Mouse (Mus musculus) forebrain, embryonic 16.5 days (tissue): ENCODE results near the gene Csf1. TPM values are rescaled to one million over a fixed set of nuclear protein-coding genes. Genes with fewer than 3 reads are reported as not detected.
"Not testable (repeated sequence)": the region's sequence is repeated elsewhere in the genome, so short reads cannot be mapped to it uniquely, and the experiment has no call there.

ENCODE experiments used
- ATAC-seq: fragments of 200-750 bp; cut with Nextera tagmentation; 2 replicates; pipeline ENCODE4 v1.8.0; 2017; ENCODE audit warnings: mild to moderate bottlenecking, moderate library complexity
- H3K27ac ChIP-seq: fragments of 300-500 bp; sonication (generic); 2 replicates; pipeline ENCODE4 v1.5.1; 2014; ENCODE audit warnings: low read length, control low read depth
- H3K27me3 ChIP-seq: fragments of 300-500 bp; sonication (generic); replicated peaks from 2 replicates; pipeline ENCODE4 v1.6.1; 2014; ENCODE audit warnings: low read length; ENCODE audit not compliant: control insufficient read depth, insufficient read depth
- H3K36me3 ChIP-seq: fragments of 300-500 bp; sonication (generic); 2 replicates; pipeline ENCODE4 v1.6.1; 2014; ENCODE audit not compliant: control insufficient read depth, insufficient read depth
- H3K4me1 ChIP-seq: fragments of 300-500 bp; sonication (generic); replicated peaks from 2 replicates; pipeline ENCODE4 v1.6.1; 2014; ENCODE audit warnings: low read length; ENCODE audit not compliant: control insufficient read depth, insufficient read depth
- H3K4me2 ChIP-seq: fragments of 300-500 bp; sonication (generic); 2 replicates; pipeline ENCODE4 v1.6.1; 2014; ENCODE audit warnings: mild to moderate bottlenecking, low read length, control low read depth
- H3K4me3 ChIP-seq: fragments of 300-500 bp; sonication (generic); replicated peaks from 2 replicates; pipeline ENCODE4 v1.5.1; 2014; ENCODE audit warnings: mild to moderate bottlenecking, low read length, control low read depth
- H3K9ac ChIP-seq: fragments of 300-500 bp; sonication (generic); replicated peaks from 2 replicates; pipeline ENCODE4 v1.6.1; 2014; ENCODE audit warnings: low read depth, low read length, control low read depth
- H3K9me3 ChIP-seq: fragments of 300-500 bp; sonication (generic); 2 replicates; pipeline ENCODE4 v1.6.1; 2016; ENCODE audit warnings: low read length; ENCODE audit not compliant: control insufficient read depth
- WGBS: fragments of 180-500 bp; shearing (Covaris S2); extraction: QIAGEN DNeasy Blood & Tissue Kit; methylation state at CpG from one replicate; pipeline ENCODE4 v1.1.7; 2014; 5-methylcytosine and 5-hydroxymethylcytosine counted together
- polyA plus RNA-seq: library from polyadenylated mRNA; unstranded; fragments of >200 nt; fragmentation: Nextera tagmentation; extraction: Ambion mirVana; gene quantifications from 2 replicates; pipeline ENCODE4 v1.2.1, GENCODE M21; 2015

Csf1 gene
- polyA plus RNA-seq, 1 experiment from 2014 or later = 7.3 TPM

GRCm38 (mm10) chr3:107743107-107743506 lies 17.2 kb downstream of the Csf1 start:
- Histone ChIP-seq H3K9ac (no peak overlapping the region), H3K27ac (no peak overlapping the region), H3K9me3 (no peaks in the 10 kb centered on the region), H3K36me3 (no peaks in the 10 kb centered on the region; the same call in 1 of the 2 replicates), H3K4me1 (peaks cover 22% of the 10 kb centered on the region), H3K27me3 (no peaks in the 10 kb centered on the region), H3K4me2 (no peak overlapping the region), H3K4me3 (no peak overlapping the region)
- ATAC-seq = no peak
- WGBS = 56% methylated on average over 3 of the region's 3 CpGs

- Histone ChIP-seq H3K36me3 (no peaks in the 10 kb centered on the region; the same call in 1 of the 2 replicates), H3K9ac (no peak overlapping the region), H3K27me3 (no peaks in the 10 kb centered on the region), H3K4me1 (peaks cover 22% of the 10 kb centered on the region), H3K27ac (peak overlapping the region; percentile 6; the same call in 1 of the 2 replicates), H3K4me3 (no peak overlapping the region), H3K9me3 (no peaks in the 10 kb centered on the region), H3K4me2 (no peak overlapping the region)
- no peak for ATAC-seq
- WGBS = 90% methylated on average over 10 of the region's 10 CpGs
Observed at GRCm38 (mm10) chr3:107742071-107742710, 18.1 kb downstream of the Csf1 start.

DNA sequence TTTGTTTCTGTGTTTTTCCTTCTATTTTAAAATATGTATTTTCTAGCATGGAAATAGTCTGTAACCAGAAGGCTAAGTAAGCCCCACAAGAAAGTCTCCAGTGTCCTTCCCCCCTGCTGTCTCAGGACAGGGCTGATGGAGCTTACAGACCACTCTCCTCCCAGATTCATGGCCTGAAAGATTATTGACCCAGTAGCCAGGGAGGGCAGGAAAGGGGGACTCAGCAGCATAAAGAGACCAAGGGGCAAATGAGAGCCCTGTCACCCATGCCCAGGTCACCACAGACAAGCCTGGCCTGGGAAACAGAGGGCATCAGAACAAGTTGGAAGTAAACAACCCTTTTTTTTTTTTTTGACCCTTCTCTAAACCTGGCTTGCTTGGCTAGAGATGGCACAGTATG lies 18.9 kb downstream of the Csf1 start:
- no peak overlapping the region for H3K9ac ChIP-seq
- no peaks in the 10 kb centered on the region for H3K9me3 ChIP-seq
- no peak overlapping the region for H3K4me2 ChIP-seq
- H3K27me3 ChIP-seq = no peaks in the 10 kb centered on the region
- H3K27ac ChIP-seq = peak overlapping the region; percentile 52; the same call in 1 of the 2 replicates
- H3K36me3 ChIP-seq = no peaks in the 10 kb centered on the region; the same call in 1 of the 2 replicates
- ATAC-seq = no peak
- no peak overlapping the region for H3K4me3 ChIP-seq
- H3K4me1 ChIP-seq = peaks cover 22% of the 10 kb centered on the region

- Histone ChIP-seq H3K9ac (no peak overlapping the region; the same call in 1 of the 2 replicates), H3K27me3 (no peaks in the 10 kb centered on the region), H3K4me1 (peaks cover 22% of the 10 kb centered on the region), H3K36me3 (no peaks in the 10 kb centered on the region), H3K27ac (peak overlapping the region; percentile 52; the same call in 1 of the 2 replicates), H3K4me3 (no peak overlapping the region), H3K4me2 (no peak overlapping the region), H3K9me3 (no peaks in the 10 kb centered on the region)
- peak; percentile 88 for ATAC-seq
- WGBS = 4% methylated on average over 6 of the region's 6 CpGs
Observed at GRCm38 (mm10) chr3:107740578-107741207, 19.6 kb downstream of the Csf1 start.

DNA sequence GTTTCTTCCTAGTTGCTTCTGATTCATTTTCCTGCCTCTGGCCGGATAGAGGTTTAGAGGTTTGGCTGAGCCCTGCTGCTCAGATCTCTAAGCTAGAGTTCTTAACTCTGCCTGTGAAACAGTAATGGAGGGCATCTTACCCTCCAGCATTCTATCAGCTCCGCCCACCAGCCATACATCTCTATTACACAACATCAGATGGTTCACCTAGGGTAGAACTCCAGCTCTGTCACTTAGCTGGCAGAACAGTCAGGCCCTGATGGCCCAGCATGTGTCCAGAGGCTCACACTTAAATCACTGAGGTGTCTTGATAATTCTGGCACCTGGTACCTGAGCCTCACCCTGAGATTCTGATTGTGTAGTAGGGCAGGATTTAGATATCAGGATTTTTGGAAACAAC lies 20.3 kb downstream of the Csf1 start:
- no peak for ATAC-seq
- Histone ChIP-seq H3K4me1 (peaks cover 22% of the 10 kb centered on the region), H3K36me3 (no peaks in the 10 kb centered on the region), H3K27ac (no peak overlapping the region), H3K4me3 (no peak overlapping the region), H3K9ac (no peak overlapping the region), H3K9me3 (no peaks in the 10 kb centered on the region), H3K4me2 (no peak overlapping the region), H3K27me3 (no peaks in the 10 kb centered on the region)
- 74% methylated on average over 2 of the region's 2 CpGs for WGBS

DNA sequence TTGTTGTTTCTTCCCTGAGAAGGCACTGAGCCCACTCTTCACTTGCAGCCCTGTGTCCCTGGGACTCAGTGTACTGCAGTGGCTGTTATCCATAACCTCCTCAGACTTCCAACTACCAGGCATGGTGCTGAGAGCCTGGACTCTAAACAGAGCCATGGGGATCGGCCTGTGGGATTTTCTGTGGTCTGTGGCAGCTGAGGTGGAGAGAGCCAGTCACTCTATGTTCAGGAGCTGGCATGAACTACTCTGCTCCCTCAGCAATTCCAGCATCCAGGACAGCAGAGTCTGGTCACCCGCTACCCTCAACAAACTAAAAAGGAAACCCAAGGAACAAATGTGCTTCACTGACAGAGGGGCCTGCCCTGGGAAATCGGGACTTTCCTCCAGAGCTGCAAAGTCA lies 20.8 kb downstream of the Csf1 start:
- no peak for ATAC-seq
- Histone ChIP-seq H3K9ac (no peak overlapping the region), H3K4me1 (peaks cover 22% of the 10 kb centered on the region), H3K36me3 (no peaks in the 10 kb centered on the region), H3K27me3 (no peaks in the 10 kb centered on the region), H3K4me3 (no peak overlapping the region), H3K9me3 (no peaks in the 10 kb centered on the region), H3K27ac (no peak overlapping the region), H3K4me2 (no peak overlapping the region)
- WGBS = 75% methylated on average over 3 of the region's 3 CpGs

DNA sequence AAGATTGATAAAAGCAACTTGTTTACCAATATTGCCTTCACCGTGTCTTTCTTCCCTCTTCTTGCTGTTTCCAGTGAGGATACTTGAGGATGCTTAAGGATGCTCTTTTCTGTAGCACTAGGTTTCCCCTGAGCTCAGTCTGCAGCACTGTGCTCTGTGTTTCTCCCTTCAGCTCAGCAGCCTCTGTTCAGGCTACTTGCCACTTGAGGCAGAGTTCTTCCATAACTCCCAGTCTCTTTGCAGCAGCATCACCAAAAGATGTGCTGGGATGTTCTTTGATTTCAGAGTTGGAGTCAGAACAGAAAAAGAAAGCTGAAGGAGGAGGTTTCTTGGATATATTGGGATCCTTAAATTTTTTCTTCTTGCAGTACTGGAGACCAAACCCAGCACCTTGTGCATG lies 21.6 kb downstream of the Csf1 start:
- no peaks in the 10 kb centered on the region for H3K27me3 ChIP-seq
- no peaks in the 10 kb centered on the region for H3K9me3 ChIP-seq
- ATAC-seq = no peak
- H3K4me1 ChIP-seq = peaks cover 22% of the 10 kb centered on the region
- no peak overlapping the region for H3K9ac ChIP-seq
- WGBS = 86% methylated on average over 1 of the region's 1 CpGs
- H3K27ac ChIP-seq = no peak overlapping the region
- no peaks in the 10 kb centered on the region for H3K36me3 ChIP-seq
- no peak overlapping the region for H3K4me3 ChIP-seq
- no peak overlapping the region for H3K4me2 ChIP-seq

- WGBS = 72% methylated on average over 1 of the region's 1 CpGs
- H3K9ac ChIP-seq = no peak overlapping the region
Observed at GRCm38 (mm10) chr3:107737609-107738190, 22.6 kb downstream of the Csf1 start.

DNA sequence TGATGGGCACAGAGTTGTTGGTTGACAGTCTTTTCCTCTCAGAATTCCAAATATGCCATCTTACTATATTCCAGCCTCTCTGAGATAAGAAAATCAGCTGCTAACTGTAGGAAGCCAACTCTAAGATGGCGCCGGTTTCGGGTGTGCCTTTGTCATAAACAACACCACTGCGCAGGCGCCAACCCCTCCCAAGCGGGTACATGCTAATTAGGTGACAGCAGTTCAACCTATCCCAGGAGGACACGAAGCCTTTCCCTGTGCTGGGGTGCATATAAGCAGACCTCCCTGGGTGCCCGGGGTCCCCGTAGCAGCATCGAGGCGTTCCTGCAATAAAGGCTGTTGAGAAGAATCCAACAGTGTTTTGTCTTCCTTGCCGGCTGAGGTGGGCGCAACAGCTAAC lies 24.6 kb downstream of the Csf1 start:
- not testable (repeated sequence) for H3K4me2 ChIP-seq, ATAC-seq

More at GRCm38 (mm10) chr3:107737609-107738190, 22.6 kb downstream of the Csf1 start:
- Histone ChIP-seq H3K27me3 (no peaks in the 10 kb centered on the region), H3K4me2 (no peak overlapping the region), H3K36me3 (no peaks in the 10 kb centered on the region), H3K9me3 (no peaks in the 10 kb centered on the region), H3K4me3 (no peak overlapping the region), H3K27ac (no peak overlapping the region), H3K4me1 (peaks cover 22% of the 10 kb centered on the region)
- no peak for ATAC-seq

More for the DNA sequence above, 24.6 kb downstream of the Csf1 start:
- not testable (repeated sequence) for H3K27me3 ChIP-seq, H3K36me3 ChIP-seq, H3K27ac ChIP-seq, H3K9ac ChIP-seq, H3K4me3 ChIP-seq, H3K9me3 ChIP-seq
- H3K4me1 ChIP-seq = peaks cover 11% of the 10 kb centered on the region
- 88% methylated on average over 13 of the region's 13 CpGs for WGBS
